Mouse (Mus musculus): ENCODE measurements around the gene Mrtfb. TPM values are rescaled to one million over a fixed set of nuclear protein-coding genes. Genes with fewer than 3 reads are reported as not detected.

Gene Mrtfb
- polyA plus RNA-seq, 1 experiment from 2014 or later, result 4.5 TPM

MicroRNAs within 50 kb of the gene (microRNA counts, 519-probe panel; counts per million panel counts)
- 2,868 counts per million, percentile 79 among the panel's probes with 10 or more counts for microRNA mmu-miR-193b

Small RNAs within 50 kb of the gene (microRNA-seq; reads per million reads assigned to microRNA genes)
- gene Mir193b, result 19.0 reads per million, percentile 35 among the genes with 10 or more reads in this experiment
- not detected for gene Mir365-1

Other genes with a start within 250 kb of the Mrtfb start
- 3.7 and 4.2 TPM in 2 replicates for gene Ercc4, start 146.8 kb upstream of the Mrtfb start, polyA plus RNA-seq (2015; fragmentation: Nextera tagmentation; extraction: Ambion mirVana)